Mouse (Mus musculus) bone marrow macrophage, adult 2 months (primary cell): ENCODE measurements around the gene Banf2.

Source experiments
- CTCF ChIP-seq: IDR thresholded peaks from 2 replicates; pipeline ENCODE4 v1.5.1; 2012; ENCODE audit warnings: low read depth, mild to moderate bottlenecking, low read length, moderate library complexity
- POLR2A ChIP-seq: IDR thresholded peaks from 2 replicates; pipeline ENCODE4 v1.6.1; 2012; ENCODE audit warnings: mild to moderate bottlenecking, low read depth, low read length, borderline replicate concordance

- TF ChIP-seq CTCF (no peak), POLR2A (no peak)
Measured at GRCm38 (mm10) chr2:144005166-144005955, 27.5 kb upstream of the Banf2 start.
